Mouse (Mus musculus) E14TG2a.4 (cell line): ENCODE results near the gene Nptx2.

Experiments
- CTCF ChIP-seq: conservative IDR thresholded peaks from 2 replicates; pipeline ENCODE4 v1.5.1; 2014; ENCODE audit warnings: low read length
- NANOG ChIP-seq: IDR thresholded peaks from 2 replicates; pipeline ENCODE4 v1.6.1; 2014; ENCODE audit warnings: borderline replicate concordance, low read length, mixed read lengths

DNA sequence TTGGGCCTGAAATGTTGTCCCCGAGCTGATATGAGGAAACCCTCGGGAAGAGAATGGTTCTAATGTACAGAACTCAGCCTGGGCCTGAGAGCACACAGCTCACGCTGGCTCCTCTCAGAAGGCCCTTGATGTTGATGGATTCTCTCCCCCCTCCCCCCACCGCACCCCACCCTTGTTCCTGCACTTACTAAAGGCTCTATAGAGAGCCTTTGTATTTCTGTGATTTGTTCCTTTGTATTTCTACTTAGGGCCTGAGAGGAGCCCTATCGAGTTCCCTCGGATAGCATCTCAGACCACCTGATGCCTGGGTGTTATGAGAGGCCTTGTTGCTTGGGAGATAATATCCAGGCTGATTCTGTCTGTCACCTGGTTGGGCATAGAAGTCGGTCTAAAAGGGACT is 36.3 kb upstream of the Nptx2 start:
- no peak for TF ChIP-seq CTCF
- peak; percentile 78; the same call in 1 of the 2 replicates for TF ChIP-seq NANOG
